ENCODE assay signal across 8 mouse cellular contexts in genomic region chr2:36214425-36214824, GRCm38 (mm10). TPM values are rescaled to one million over a fixed set of nuclear protein-coding genes. Genes with fewer than 3 reads are reported as not detected.
DNase-seq lines count a peak whose midpoint lies in the region; ATAC-seq and TF ChIP-seq lines count a peak whose summit lies in the region.

No protein-coding gene starts in this region.

- no peaks in the 10 kb centered on the region for H3K9me3 ChIP-seq in intestine, postnatal 0 days (ENCODE audit: control insufficient read depth)
- H3K9me3 ChIP-seq in neural tube, embryonic 15.5 days (replicated peaks), result no peaks in the 10 kb centered on the region

- WGBS in lung, adult 2 months, result 54% methylated on average over 5 of the region's 5 CpGs
- WGBS in intestine, postnatal 0 days, result 67% methylated on average over 5 of the region's 5 CpGs
- WGBS in neural tube, embryonic 15.5 days, result 68% methylated on average over 5 of the region's 5 CpGs

- peak; percentile 74 for TF ChIP-seq CTCF in lung, adult 2 months (IDR thresholded peaks at IDR 0.05; ENCODE audit: insufficient read depth, low read length)
- peak; percentile 61 for TF ChIP-seq CTCF in intestine, postnatal 0 days (IDR thresholded peaks at IDR 0.05; ENCODE audit: low read depth)

- no peak for ATAC-seq in intestine, postnatal 0 days
- no peak for ATAC-seq in neural tube, embryonic 15.5 days (ENCODE audit: low FRiP score)

- peak overlapping the region; percentile 47 for H3K4me2 ChIP-seq in intestine, postnatal 0 days (replicated peaks; ENCODE audit: low read depth)
- H3K4me2 ChIP-seq in neural tube, embryonic 15.5 days, result peak overlapping the region; percentile 32; the same call in 1 of the 2 replicates

- H3K27ac ChIP-seq in intestine, postnatal 0 days (ENCODE audit: low read depth, low read length), result no peak overlapping the region
- H3K27ac ChIP-seq in neural tube, embryonic 15.5 days (replicated peaks), result no peak overlapping the region

- peaks cover 16% of the 10 kb centered on the region for H3K4me1 ChIP-seq in lung, adult 2 months (ENCODE audit: control insufficient read depth, insufficient read depth, low read length)
- H3K4me1 ChIP-seq in intestine, postnatal 0 days (replicated peaks; ENCODE audit: control insufficient read depth, insufficient read depth, low read length), result no peaks in the 10 kb centered on the region
- H3K4me1 ChIP-seq in neural tube, embryonic 15.5 days, result peaks cover 17% of the 10 kb centered on the region; the same call in 1 of the 2 replicates

- H3K4me3 ChIP-seq in lung, adult 2 months (replicated peaks; ENCODE audit: extremely low read depth, low read depth, low read length), result no peak overlapping the region
- no peak overlapping the region for H3K4me3 ChIP-seq in intestine, postnatal 0 days (ENCODE audit: low read depth, low read length)
- H3K4me3 ChIP-seq in neural tube, embryonic 15.5 days (replicated peaks), result no peak overlapping the region

- no peaks in the 10 kb centered on the region for H3K36me3 ChIP-seq in intestine, postnatal 0 days (ENCODE audit: control insufficient read depth, insufficient read depth)
- no peaks in the 10 kb centered on the region for H3K36me3 ChIP-seq in neural tube, embryonic 15.5 days

- peak; percentile 38 for DNase-seq in adrenal gland, postnatal 10 days
- DNase-seq in adrenal gland, adult 18-20 months (ENCODE audit: low spot score in 2 of 2), result no peak
- DNase-seq in lung, adult 2 months, result no peak
- DNase-seq in lung, adult 18-20 months, result no peak
- no peak for DNase-seq in urinary bladder, adult 18-20 months (ENCODE audit: low spot score in 2 of 2)
- no peak for DNase-seq in layer of hippocampus, adult 18-20 months (ENCODE audit: low spot score in 2 of 2)

- TF ChIP-seq POLR2A in lung, adult 2 months (IDR thresholded peaks at IDR 0.05; ENCODE audit: borderline replicate concordance, extremely low read depth, low read depth, low read length), result no peak

- H3K27me3 ChIP-seq in intestine, postnatal 0 days (replicated peaks; ENCODE audit: control insufficient read depth, insufficient read depth, low read length), result peaks cover 25% of the 10 kb centered on the region
- H3K27me3 ChIP-seq in neural tube, embryonic 15.5 days (replicated peaks), result peaks cover 37% of the 10 kb centered on the region

- H3K9ac ChIP-seq in intestine, postnatal 0 days (ENCODE audit: low read depth, low read length), result no peak overlapping the region
- no peak overlapping the region for H3K9ac ChIP-seq in neural tube, embryonic 15.5 days (replicated peaks)

RNA-seq across cellular contexts. Expression of gene Ptgs1, which starts 15.8 kb away (rescaled TPM):
- total RNA-seq in adrenal gland, postnatal 10 days (2021), result 10 to 100 TPM; 12.1 to 13.0 TPM
- 10 to 100 TPM; 11.0 to 13.5 TPM for total RNA-seq in adrenal gland, adult 18-20 months (2021)
- 58.4 and 66.1 TPM in 2 replicates for polyA plus RNA-seq in lung, adult 2 months (2012; rRNA removed)
- polyA plus RNA-seq in intestine, postnatal 0 days (2015; fragmentation: Nextera tagmentation; extraction: Ambion mirVana), result 29.5 and 31.0 TPM in 2 replicates
- polyA plus RNA-seq in neural tube, embryonic 15.5 days (2015; fragmentation: Nextera tagmentation; extraction: Ambion mirVana), result 7.4 and 8.1 TPM in 2 replicates
- 10 to 100 TPM; 17.9 to 18.0 TPM for total RNA-seq in layer of hippocampus, adult 18-20 months (2021)
